Mouse (Mus musculus): ENCODE measurements around the gene Papss2.

Gene Papss2

DNA sequence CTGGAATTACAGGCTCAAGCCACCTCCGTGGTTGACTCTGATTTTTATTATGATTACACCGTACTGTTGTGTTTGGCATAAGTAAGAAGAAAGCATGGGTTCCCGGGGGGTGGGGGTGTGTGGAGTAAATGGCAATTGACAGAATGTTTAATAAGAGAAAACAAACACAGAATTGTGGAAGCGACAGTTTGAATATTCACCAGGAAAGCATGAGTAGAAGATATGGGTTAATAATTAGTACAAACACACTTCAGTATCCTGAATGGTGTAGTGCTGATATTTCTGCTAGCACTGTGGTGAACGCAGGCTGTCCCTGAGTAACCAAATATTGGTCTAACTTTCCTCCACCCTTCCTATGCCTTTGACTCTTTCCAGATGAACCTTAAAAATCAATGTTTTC lies 3.8 kb downstream of the Papss2 start:
- ATAC-seq (ENCODE audit: low TSS enrichment), result no peak

DNA sequence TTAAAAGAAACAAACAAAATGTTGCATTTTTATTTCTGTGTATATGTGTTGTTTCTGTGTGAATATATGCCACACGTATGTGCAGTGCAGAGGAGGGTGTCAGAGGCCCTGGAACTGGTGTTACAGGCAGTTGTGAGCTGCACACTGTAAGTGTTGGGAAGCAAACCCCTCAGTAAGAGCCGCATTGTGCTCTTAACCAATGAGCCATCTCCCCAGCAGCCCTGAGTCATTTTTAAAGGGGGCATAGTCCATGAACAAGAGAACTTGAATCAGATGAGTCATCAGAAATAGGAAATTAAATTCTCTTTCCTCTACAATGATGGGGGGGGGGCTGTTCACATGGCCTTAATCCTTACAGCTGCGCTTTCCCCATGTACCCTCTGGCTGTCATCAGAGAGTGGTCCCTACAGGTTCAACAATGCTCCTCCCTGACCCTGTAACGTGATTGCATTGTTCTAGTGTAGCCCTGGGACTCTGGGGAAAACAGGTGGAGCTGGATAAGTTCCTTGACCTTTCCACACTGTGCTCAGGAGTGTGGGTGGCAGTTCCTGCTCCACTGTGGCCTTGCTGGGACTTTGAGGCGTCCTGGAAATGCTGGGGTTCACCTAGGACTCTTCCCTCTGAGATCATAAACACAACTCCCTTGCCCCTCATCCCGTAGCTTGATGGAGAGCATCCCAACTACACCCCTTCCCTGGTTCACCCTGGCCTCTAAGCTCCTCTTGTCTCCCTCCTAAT lies 5.6 kb downstream of the Papss2 start:
- no peak for ATAC-seq (ENCODE audit: low TSS enrichment)

DNA sequence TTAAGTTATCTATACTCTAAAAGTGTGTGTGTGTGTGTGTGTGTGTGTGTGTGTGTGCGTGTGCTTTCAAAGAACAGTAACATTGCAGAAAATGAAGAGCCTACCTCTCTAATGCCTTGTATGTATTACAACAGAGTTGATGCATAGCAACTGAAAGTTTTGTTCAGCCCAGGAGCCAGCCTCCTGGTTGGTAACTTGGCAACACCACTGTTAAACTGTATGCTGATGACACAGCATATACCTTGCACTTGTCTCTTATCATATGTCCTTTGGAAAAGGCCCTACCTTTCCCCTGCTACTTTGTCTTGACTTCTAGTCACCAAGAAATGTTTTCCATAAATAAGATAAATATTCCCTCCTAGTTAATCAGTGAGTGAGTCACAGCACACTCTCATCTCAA lies 7.9 kb downstream of the Papss2 start:
- no peak for ATAC-seq (ENCODE audit: low TSS enrichment)

DNA sequence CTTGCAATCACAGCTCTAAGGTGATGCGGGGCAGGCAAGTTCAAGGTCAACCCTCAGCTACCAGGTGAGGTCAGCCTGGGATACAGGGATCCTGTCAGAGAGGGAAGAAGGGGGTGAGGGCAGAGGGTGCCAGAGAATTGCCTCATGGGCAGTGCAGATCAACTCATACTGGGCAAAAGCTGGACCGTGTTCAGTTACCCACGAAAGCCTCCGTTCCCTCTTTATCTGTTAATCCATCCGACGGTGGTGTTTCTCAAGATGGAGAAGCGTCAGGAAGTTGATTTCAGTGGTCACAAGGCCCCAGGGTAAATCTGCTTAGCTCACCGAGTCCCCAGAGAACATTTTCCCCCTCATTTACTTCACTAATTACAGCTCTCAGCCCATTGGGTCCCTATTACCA lies 8.5 kb downstream of the Papss2 start:
- ATAC-seq (ENCODE audit: low TSS enrichment), result no peak

DNA sequence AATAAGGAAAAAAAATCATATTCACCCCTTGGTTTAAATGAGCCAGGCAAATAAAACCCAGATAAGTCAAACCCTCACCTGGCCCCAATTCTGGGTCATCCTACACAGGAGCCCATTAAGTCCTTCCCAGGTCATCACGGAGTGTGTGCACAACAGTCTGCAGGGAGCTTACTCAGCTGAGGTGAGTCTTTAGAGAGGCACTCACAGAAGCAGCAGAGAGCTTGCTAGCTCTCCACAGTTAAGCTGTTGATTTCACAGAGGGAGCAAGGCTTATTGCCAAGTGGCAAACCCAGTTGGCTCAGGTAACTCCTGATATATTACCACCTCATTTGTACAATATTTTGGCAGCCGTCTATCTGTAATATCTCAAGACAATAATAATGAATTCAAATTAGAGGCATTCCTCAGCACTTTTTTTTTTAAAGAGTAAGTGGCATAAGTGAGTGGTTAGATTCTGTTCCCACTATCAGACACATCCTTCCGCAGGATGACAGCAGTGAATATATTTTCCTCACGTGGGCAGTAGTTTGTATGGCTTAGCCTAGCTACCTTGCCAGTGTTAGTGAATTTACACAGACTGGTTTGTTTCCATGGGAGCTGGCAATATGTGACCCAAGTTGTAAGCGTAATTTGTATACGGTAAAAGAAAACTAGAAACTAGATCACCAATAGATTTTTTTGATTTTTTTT lies 9.1 kb downstream of the Papss2 start:
- no peak for ATAC-seq (ENCODE audit: low TSS enrichment)

DNA sequence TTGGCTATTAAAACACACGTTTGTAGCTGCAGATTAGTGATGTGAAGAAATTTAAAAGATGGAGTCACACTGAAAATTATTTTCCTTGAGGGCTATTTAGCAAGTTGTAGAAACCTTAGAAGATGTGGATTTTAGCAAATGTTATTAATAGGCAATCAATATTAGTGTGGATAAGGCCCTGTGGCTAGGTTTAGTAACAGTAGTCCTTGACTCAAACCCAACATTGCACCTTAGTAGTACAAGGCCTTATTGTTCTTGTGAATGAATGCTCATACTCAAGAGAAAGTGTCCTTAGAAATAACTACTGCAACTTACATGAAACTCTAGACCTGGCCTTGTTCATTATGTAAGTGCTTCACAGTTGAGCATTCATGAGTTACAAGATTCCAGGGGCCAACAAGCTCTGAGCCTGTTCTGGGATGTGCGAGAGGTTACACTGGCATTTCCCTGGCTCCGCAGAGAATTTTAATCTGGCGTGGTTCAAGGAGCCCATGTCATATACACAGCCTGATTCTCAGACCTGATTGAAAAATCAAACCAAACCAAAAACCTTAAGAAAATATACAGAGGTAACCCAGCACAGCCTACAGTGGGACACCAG lies 10.7 kb downstream of the Papss2 start:
- no peak for ATAC-seq (ENCODE audit: low TSS enrichment)

DNA sequence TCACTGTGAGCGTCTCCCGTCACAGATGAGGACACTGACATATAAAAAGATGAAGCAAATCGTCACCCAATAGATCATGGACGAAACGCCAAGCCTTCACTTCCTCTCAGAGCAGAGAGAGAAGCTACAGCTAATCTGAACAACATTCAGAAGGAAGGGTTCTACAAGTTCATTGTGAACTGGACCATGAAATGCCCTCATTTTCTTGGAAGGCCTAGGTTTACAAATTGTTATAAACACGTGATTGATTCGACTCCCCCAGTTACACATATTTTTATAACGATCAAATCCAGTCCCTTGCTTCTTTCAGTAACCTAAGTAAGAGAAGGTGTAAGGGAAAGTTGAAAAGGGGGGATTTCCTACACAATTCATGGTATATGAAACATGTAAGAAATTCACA lies 11.4 kb downstream of the Papss2 start:
- no peak for ATAC-seq (ENCODE audit: low TSS enrichment)

DNA sequence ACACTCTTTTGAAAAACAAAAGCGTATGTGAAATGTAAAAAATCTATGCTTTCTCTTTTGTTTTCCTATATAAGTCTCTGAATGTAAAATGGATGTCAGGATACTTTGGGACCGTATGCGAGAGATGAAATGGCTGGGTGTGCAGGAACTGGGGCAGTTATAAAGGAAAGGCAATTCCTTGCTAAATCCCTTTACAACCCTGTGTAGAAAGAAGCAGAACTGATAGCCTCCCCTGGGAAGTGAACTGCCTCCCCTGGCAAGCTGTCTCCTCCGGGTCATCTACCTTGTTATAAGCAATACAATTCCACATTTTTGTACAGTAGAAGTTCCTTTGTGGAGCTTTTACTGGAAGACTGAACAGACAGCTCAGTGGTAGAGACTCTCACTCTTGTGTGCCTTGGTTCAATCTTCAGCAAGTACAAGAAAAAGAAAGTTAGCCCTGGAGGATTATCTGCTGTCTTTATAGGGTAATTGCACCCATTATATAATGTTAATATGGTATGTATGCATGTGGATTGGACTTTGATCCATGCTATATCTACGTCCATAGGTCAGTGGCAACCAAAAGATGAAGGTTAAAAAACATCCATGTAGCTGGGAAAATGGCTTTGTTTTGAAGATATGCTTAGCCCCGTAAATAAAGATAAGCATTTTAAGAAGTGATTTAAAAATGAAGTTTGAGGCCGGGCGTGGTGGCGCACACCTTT lies 15.9 kb downstream of the Papss2 start:
- ATAC-seq (ENCODE audit: low TSS enrichment), result no peak

DNA sequence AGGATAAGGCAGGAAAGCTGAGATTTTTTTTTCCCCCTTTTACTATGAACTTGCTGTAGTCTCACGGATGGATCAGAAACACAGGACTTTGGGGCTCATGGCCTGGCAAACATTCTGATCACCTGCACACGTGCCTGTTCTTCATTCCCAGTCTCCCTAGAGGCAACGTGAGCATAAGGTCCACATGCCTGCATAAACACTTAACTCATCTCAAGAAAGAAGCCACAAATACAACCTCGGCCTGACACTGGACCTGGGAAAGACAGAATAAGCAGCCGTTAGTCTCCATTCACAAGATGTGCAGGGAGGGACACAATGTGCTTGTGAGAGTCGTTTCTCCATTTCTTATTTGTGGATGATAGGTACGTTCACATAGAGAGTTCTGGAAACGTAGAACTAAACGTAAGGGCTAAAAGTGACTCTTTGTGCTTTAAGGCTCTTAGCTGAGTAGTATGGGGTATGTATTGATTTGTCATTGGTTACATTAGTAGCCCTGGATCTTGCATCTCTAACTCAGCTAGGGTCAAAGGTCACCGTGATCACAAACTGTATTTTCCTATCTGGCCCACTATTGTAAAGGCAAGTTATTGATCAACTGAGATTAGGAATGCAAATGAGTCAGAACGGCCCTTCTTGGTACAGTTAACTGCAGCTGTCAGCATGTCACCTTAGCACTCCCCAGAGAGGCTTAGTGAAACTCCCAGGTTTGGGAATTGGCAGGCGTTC lies 18.6 kb downstream of the Papss2 start:
- ATAC-seq (ENCODE audit: low TSS enrichment), result no peak

DNA sequence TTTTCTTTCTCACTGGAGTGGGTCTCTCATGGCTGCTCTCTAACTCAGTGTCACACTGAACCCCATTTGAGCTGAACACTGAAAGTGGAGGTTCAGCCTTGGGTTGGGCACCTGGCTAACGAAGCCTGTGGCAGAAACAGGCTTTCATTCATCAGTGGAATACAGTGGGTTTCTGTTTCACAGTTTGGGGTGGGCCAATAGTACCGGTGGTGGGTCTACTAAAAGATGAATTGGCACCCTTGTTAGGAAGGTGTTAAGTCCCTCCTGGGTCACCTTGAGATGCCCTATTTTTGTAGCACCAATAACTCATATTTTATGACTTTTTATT lies 19.1 kb downstream of the Papss2 start:
- no peak for ATAC-seq (ENCODE audit: low TSS enrichment)

DNA sequence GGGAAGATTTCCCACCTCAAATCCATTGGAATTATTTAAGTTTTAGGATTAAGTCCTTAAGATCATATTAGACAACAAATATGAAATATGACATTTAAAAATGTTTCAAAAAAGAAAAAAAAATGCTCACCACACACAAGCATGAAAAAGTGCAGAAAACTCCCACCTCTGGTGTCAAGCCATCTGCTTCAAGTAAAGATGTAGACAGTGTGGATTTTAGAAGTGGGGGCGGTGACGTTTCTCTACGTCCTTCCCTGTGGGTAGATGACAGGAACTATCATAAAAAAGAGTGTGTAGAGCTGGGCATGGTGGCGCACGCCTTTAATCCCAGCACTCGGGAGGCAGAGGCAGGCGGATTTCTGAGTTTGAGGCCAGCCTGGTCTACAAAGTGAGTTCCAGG lies 21.1 kb downstream of the Papss2 start:
- no peak for ATAC-seq (ENCODE audit: low TSS enrichment)

DNA sequence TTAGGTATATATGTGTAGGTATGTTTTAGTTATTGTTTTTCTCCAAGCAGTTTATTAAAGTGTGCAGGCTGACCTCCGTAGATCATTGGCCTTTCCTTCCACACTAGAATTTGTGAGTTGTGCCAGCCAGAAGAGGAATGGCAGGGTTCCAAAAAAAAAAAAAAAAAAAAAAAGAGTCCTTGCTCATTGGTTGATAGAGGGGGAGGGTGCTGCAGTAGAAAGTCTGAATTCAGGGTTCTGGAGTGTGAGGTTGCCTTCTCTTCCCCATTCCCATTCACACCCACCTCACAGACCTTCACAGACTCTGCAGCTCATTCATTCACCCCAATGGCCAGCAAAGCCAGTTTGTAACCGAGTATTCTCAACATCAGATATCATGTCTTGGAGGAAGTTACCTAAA lies 24.1 kb downstream of the Papss2 start:
- ATAC-seq (ENCODE audit: low TSS enrichment), result no peak

DNA sequence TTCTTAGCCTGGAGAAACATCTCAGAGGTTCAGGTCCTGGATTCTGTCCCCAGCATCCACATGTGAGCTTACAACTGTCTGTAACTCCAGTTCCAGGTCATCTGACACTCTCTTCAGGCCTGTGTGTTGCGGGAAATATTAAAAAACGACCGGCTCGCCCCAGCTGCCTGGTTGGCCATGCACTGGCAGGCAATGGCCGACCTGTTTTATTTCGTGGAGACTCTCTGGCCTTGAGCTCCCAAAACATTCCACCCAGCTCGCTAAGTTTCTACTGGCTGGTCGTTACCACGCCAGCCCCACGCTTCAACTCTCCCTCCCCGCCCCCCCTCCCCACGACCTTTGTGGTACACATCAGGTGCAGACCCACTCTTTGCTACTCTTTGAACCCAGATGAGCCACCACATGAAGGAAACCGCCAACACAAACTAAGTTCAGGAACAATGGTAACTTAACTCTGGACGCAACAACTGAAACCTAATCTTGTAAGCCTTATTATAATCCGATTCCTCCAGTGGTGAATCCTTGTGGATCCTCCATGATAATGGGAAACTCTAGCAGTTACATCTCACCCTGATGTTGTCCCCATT lies 25.4 kb downstream of the Papss2 start:
- no peak for ATAC-seq (ENCODE audit: low TSS enrichment)

DNA sequence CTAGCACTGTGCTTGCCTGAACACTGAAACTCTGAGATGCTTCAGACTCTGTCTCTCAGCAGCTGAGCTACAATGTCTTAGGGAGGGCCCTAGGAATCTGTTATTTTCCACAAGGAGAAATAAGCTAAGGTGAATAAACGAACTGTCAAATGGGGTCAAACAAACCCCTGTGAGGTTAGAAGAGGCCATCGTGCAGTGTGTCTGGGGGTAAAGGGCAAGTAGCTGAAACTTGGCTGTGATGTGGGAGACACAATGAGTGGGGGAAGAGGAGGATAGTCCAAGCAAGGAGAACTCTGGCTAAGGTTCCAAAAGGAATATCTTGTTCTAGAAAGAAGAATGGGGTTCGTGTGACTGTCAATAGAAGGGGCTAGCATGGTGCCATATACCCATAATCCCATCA lies 26.6 kb downstream of the Papss2 start:
- no peak for ATAC-seq (ENCODE audit: low TSS enrichment)

DNA sequence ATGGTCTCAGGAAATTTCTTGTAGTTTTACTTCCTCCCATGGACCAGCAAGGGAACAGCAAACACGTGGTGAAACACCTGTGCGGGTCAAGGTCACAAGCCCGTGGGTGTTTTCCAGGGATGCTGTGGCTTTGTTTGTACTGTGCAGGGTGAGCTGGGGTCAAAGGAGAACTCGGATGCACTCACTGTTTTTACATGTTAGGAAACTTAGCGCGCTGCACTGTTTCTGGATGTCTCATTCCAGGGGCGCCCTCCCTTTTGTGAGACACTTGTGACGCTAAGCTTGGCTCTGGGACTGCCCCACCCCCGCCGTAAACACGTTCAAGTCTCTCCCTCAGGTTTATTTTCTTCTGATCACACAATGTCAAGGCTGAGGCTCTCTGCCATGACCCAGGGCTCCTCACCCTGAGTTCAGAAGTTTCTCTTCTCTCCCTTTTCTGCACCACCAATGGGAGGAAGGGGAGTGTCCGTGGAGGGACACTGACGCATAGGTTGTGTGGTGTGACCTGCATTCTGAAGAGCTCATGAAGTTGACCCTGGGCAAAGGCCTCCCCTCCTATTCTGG lies 31.3 kb downstream of the Papss2 start:
- no peak for ATAC-seq (ENCODE audit: low TSS enrichment)

DNA sequence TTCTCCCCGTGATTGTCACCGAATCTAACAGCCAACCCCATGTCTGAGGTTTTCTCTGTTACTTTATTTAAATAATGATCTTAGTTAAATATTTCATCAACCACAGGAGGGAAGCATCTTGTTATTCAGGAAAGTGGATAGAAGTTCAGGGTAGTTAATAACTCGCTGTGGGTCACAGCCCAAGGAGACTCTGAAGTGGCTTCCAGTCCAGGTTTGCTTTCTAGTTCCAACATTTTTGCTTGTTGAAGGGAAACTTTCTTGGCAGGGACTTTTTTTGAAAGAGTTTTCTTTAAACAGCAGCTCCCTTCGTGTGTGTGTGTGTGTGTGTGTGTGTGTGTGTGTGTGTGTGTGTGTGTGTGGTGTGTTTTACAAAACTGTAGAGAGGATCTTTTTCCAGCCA lies 32.0 kb downstream of the Papss2 start:
- ATAC-seq (ENCODE audit: low TSS enrichment), result no peak

DNA sequence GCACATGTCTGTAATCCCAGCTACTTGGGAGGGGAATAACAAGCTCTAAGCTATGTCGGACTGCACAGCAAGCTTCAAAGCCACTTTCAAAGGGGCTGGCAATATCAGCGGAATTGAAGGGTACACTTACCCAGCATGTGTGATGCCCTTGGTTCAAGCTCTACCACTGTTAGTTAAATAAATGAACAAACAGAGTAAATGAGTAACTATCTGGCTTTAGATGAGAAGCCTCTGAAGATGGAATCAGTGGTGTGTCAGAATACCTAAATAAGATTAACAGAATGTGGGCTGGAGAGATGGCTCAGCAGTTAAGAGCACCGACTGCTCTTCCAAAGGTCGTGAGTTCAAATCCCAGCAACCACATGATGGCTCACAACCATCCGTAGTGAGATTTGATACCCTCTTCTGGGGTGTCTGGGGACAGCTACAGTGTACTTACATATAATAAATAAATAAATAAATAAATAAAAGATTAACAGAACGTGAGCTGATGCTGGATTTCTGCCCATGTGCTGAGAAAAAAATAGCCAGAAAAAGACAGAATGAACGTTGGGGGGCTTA lies 33.1 kb downstream of the Papss2 start:
- ATAC-seq (ENCODE audit: low TSS enrichment), result no peak

DNA sequence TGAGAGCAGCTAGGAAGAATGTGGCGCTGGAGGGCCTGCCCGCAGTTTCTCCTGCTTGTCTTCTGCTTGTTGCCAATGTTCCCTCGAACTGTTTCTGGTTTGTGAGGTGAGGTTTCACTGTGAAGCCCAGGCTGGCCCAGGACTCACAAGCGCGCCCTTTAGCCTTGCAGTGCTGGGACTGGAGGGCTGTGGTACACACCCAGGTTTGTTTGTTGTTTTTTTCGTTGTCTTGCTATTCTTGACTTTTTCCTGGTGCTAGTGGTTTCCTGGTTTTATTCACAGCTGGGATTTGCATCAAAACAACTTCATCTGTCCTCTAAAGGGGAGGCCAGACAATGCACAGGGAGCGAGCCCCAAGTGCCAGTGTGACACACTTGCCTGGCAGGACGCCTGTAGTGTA lies 39.3 kb downstream of the Papss2 start:
- ATAC-seq (ENCODE audit: low TSS enrichment), result no peak

DNA sequence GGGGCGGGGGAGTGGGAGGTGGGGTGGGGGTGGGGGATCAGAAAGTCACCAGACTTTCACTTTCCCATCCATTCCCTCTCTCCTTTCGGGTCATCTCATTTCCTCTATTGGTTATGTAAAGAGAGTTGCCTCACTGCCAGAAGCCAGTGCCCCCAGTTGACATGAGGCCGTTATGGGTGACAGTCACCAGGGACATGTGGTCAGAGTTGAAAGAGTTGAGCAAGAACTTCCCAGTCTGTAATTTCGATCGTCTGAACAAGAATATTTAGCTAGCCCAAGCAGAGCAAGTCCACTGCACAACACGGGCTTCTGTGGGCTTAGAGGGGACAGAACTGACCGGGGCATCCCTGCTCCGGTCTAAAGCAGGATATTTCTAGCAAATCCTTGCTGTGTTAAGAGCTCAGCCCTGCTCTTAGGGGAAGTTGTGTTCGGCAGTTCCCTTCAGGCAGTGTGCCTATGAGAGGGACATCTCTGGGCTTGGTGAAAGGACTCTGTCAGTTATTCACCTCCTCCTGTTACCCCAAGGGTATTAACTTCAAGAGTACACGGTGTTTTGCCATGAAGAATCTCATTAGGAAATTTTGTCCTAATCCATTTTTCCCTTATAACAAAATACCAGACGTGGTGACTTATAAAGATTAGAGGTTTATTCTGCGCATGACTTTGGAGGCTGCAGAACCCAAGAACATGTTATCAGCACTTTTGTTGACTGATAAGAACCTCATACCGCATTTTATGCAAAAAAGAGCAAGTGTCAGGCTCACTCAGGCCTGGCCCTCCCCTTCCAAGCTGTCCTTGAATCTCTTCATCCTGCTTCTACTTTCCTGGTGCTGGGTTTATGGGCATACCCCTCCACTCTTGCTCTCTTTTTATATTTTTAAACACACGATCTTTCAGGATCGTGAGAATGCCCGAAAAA lies 42.0 kb downstream of the Papss2 start:
- ATAC-seq (ENCODE audit: low TSS enrichment), result no peak

DNA sequence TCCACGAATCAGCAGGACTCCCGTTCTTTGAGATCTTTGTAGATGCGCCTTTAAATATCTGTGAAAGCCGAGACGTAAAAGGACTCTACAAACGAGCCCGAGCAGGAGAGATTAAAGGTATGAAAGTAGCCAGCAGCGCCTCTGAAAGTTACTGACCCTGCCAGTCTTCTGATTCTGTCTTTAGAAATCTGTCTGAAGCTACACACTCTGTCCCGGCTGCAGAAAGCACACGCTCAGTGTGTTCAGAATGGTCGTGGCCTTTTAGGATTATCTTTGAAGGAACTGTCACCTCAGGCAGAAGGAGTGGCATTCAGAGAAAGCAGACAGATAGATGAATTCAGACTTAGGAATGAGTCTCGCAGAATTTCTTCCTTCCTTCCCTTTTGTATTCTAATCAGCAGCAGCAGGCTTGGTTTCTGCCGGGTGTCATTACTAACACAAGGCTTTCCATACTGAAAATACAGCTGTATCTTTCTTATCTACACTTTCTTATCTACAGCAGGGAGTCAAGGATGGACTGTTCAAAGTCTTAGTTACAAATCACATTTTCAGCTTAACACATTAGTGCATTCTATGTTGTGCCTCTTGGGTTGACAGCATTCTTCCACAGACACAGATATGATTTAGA lies 42.8 kb downstream of the Papss2 start:
- ATAC-seq (ENCODE audit: low TSS enrichment), result no peak
